Mouse (Mus musculus) kidney, adult 2 months (tissue): ENCODE data around the gene Foxr1. TPM values are rescaled to one million over a fixed set of nuclear protein-coding genes. Genes with fewer than 3 reads are reported as not detected.
A peak's percentile ranks its signal among the peaks of the same experiment; 100 is the strongest.
"Not testable (repeated sequence)": the region's sequence is repeated elsewhere in the genome, so short reads cannot be mapped to it uniquely, and the experiment has no call there.

ENCODE experiments used
- DNase-seq: peaks from one replicate; pipeline ENCODE4 v3.0.0; 2021
- H3K27ac ChIP-seq: fragments of 200-500 bp; 2 replicates; pipeline ENCODE4 v1.5.1; 2012; ENCODE audit warnings: low read depth, low read length, control low read depth, inconsistent platforms; ENCODE audit not compliant: insufficient read depth
- H3K27me3 ChIP-seq: fragments of 200-500 bp; replicated peaks from 2 replicates; pipeline ENCODE4 v1.6.1; 2012; ENCODE audit warnings: mild to moderate bottlenecking, moderate library complexity, low read length, inconsistent platforms; ENCODE audit not compliant: control insufficient read depth, insufficient read depth
- H3K36me3 ChIP-seq: fragments of 200-500 bp; 2 replicates; pipeline ENCODE4 v1.6.1; 2012; ENCODE audit warnings: mild to moderate bottlenecking, moderate library complexity, low read length, inconsistent platforms; ENCODE audit not compliant: control insufficient read depth, insufficient read depth
- H3K4me1 ChIP-seq: fragments of 200-500 bp; 2 replicates; pipeline ENCODE4 v1.6.1; 2011; ENCODE audit warnings: low read length; ENCODE audit not compliant: control insufficient read depth, insufficient read depth
- H3K4me3 ChIP-seq: fragments of 200-500 bp; 2 replicates; pipeline ENCODE4 v1.5.1; 2011; ENCODE audit warnings: mild to moderate bottlenecking, low read depth, low read length, control low read depth; ENCODE audit not compliant: insufficient read depth
- CTCF ChIP-seq: fragments of 200-500 bp; conservative IDR thresholded peaks from 2 replicates; pipeline ENCODE4 v1.5.1; 2011; ENCODE audit warnings: low read depth, mild to moderate bottlenecking, control low read depth, low read length, moderate library complexity, mixed read lengths; ENCODE audit not compliant: insufficient read depth, insufficient read length
- POLR2A ChIP-seq: fragments of 200-500 bp; IDR thresholded peaks from one replicate; pipeline ENCODE4 v1.6.1; 2011; ENCODE audit warnings: low read depth, low read length, control low read depth
- WGBS: fragments of 180-500 bp; shearing (Covaris S2); methylation state at CpG from one replicate; pipeline ENCODE4 v1.1.7; 2018; 5-methylcytosine and 5-hydroxymethylcytosine counted together
- polyA plus RNA-seq: library from polyadenylated mRNA; depleted of rRNA; stranded (reverse); fragments of >200 nt; gene quantifications from 2 replicates; pipeline ENCODE4 v1.2.3, GENCODE M21; 2012

The Foxr1 gene
- polyA plus RNA-seq, 1 experiment = not detected

DNA sequence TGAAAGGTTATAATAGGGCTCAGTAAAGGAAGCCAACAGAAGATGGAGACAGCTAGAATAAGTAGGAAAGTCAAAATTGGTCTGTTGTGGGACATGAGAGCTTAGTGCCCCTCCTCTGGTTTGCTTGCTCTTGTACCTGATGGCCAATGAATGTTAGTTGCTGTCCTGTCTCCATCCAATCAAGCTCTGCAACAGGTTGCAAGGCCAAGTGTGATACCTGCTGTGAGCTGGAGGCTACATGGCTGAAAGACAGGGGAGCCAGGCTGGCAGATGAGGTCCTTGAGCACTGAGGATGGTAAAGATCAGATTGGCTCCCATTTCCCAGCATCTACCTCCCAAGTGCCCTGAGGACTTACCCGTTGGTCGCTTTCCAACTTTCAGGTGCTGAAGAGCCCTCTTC, 28.2 kb downstream of the Foxr1 start:
- peaks cover 1% of the 10 kb centered on the region for H3K36me3 ChIP-seq
- H3K4me1 ChIP-seq = peaks cover 8% of the 10 kb centered on the region; the same call in 1 of the 2 replicates
- H3K27me3 ChIP-seq = no peaks in the 10 kb centered on the region
- 74% methylated on average over 2 of the region's 2 CpGs for WGBS
- no peak for DNase-seq
- no peak for TF ChIP-seq POLR2A
- no peak for TF ChIP-seq CTCF
- no peak overlapping the region for H3K4me3 ChIP-seq
- no peak overlapping the region for H3K27ac ChIP-seq

DNA sequence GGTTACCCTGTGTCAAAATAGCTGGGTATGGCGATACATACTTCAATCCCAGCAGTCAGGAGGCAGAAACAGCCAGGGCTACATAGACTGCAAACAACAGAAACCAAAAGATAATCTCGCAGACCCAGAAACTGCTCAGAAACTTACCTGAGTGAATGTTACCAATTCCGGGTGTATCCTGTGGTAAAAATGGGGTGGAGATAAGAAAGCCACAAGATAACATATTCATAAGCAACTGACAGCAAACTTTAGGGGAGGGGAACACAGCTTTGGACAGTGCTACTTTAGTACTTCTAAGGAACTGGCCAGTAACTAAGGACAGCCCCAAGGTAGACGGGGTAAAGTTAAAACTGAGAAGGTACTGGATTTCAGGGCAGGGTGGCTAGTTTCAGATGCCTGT, 28.6 kb downstream of the Foxr1 start:
- WGBS = 83% methylated on average over 4 of the region's 4 CpGs
- Histone ChIP-seq H3K4me1 (peaks cover 8% of the 10 kb centered on the region; the same call in 1 of the 2 replicates), H3K36me3 (peaks cover 1% of the 10 kb centered on the region), H3K27me3 (no peaks in the 10 kb centered on the region), H3K4me3 (no peak overlapping the region), H3K27ac (no peak overlapping the region)
- TF ChIP-seq POLR2A (no peak), CTCF (no peak)
- DNase-seq = no peak

DNA sequence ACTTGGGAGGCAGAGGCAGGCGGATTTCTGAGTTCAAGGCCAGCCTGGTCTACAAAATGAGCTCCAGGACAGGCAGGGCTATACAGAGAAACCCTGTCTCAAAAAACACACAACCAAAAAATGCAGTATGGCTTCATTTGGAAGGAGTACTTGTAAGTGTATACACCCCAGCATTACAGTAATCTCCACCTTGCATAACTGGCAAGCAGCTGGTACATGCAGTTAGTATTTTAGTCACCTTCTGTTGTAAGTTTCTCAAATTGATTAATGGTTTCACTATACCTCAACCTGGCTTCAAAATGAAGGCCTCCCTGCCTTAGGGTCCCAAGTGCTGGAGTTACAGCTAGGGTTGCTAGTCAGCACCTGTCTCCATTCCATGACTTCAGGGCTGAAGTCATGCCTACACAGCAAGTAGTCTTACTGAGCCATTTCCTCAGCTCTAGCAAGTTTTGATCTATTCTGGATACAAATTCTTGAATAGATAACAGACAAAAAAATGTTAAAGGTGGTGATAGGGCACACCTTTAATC, 29.3 kb downstream of the Foxr1 start:
- 90% methylated on average over 1 of the region's 1 CpGs for WGBS
- Histone ChIP-seq H3K27me3 (no peaks in the 10 kb centered on the region), H3K36me3 (peaks cover 1% of the 10 kb centered on the region), H3K4me3 (no peak overlapping the region), H3K27ac (no peak overlapping the region), H3K4me1 (peaks cover 4% of the 10 kb centered on the region; the same call in 1 of the 2 replicates)
- no peak for DNase-seq
- TF ChIP-seq POLR2A (no peak), CTCF (no peak)

DNA sequence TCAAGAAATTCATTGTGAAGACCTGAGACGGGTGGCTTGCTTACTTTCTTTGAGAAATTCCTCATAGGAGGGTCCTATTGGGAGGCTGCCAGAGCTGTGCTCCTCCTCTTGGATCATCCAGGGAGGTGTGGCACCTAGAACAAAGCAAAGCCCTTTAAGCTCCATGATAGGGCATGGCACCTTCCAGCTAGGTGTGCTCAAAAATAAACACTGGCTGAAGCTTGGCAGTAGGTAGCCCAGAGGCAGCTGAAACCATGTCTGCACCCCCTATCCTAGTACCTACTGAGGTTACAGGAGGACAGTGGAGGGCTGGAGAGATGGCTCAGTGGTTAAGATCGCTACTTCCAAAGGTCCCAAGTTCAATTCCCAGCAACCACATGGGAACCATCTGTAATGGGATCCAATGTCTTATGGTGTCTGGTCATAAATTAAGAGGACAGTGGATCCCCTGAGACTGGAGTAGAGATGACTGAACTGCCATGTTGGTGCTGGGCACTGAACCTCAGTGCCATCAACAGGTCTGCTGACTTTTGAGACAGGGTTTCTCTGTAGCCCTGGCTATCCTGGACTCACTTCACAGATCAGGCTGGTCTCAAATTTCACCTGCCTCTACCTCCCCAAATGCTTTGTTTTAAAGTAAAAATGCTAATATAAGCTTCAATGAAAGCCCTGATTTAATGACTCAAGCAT, 30.1 kb downstream of the Foxr1 start:
- Histone ChIP-seq H3K4me3 (no peak overlapping the region), H3K36me3 (peaks cover 1% of the 10 kb centered on the region), H3K4me1 (peaks cover 4% of the 10 kb centered on the region; the same call in 1 of the 2 replicates), H3K27ac (no peak overlapping the region), H3K27me3 (no peaks in the 10 kb centered on the region)
- 74% methylated on average over 2 of the region's 2 CpGs for WGBS
- TF ChIP-seq POLR2A = no peak
- no peak for TF ChIP-seq CTCF
- no peak for DNase-seq

DNA sequence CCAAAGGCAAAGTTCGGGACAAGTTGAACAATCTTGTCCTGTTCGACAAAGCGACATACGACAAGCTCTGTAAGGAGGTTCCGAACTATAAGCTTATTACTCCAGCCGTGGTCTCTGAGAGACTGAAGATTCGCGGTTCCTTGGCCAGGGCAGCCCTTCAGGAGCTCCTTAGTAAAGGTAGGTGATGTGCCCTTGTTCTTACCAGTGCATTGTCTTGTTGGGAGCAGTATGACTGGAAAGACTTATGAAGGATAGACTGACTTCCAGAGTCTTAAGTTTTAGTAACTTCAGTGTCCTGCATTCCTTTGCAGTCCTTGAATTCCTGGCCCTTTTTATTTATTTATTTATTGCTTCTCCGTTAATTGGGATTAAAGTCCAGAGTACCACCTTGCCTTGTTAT, 32.2 kb downstream of the Foxr1 start:
- DNase-seq, H3K4me3 ChIP-seq, H3K4me1 ChIP-seq, H3K27me3 ChIP-seq, H3K27ac ChIP-seq, H3K36me3 ChIP-seq: not testable (repeated sequence)
- 58% methylated on average over 9 of the region's 9 CpGs for WGBS

DNA sequence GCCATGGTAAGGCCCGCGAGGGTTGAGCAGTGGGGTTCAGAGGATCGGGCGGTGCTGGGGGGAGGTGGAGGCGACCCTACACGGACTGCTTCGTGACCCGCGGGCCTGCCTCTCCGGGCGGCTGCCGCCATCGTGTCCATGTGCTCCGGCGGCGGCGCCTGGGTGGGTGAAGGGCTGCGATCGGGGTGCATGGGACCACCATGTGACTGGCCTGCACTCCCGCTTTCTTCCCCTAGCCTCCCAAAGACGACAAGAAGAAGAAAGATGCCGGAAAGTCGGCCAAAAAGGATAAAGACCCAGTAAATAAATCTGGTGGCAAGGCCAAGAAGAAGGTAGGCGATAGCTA, 33.2 kb downstream of the Foxr1 start:
- peak overlapping the region; percentile 63 for H3K4me3 ChIP-seq
- H3K4me1 ChIP-seq = peaks cover 4% of the 10 kb centered on the region; the same call in 1 of the 2 replicates
- no peak for TF ChIP-seq CTCF
- no peak for TF ChIP-seq POLR2A
- H3K36me3 ChIP-seq = peaks cover 1% of the 10 kb centered on the region
- no peaks in the 10 kb centered on the region for H3K27me3 ChIP-seq
- WGBS = under 1% methylated on average over 24 of the region's 24 CpGs
- peak overlapping the region; percentile 7; the same call in 1 of the 2 replicates for H3K27ac ChIP-seq
- DNase-seq = no peak

DNA sequence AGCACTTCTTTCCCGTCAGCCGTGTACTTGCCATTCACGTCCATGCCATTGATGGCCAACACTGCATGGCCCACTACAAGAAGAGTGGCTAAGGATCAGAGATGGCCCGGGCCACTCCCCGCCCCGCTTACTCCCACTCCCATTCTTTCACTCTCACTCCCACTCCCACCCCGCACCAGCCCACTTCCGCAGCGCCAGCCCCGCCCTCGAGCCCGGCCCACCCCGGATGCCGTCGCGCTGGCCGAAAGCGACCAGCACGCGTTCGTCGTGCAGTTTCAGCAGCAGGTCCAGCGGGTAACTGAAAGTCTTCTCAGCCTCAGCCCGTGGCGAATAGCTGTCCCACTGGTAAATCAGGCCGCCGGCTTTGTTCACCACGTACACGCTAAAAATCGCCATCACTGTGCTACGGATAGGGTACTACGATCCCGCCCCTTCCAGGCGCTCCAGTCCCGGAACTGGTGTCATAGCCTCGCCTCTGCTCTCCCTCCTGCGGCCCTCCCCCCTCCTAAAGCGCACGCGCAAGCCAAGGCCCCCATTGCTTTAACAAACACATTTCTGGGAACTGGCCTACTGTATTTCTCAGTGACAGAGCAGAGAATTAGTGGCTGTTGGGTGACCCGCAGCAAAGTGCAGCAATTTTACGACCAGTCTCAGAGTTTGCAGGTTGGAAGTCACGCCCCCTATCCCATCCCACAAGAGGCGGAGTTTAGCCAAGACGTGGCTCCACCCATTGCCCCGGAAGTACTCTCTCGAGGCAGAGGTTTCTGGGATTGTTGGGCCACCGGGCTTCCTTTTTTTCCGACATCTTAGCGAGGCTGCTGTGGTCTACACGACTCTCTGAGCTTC, 33.8 kb downstream of the Foxr1 start, which contains the start of the genes Rps25 and Trappc4:
Gene Rps25, plus strand, starts transcription at position 234 of the 846 bp plus-strand sequence.
Gene Trappc4, minus strand, starts transcription at position 695 of the 846 bp plus-strand sequence.
- H3K27ac ChIP-seq = peak within 1 kb of the TSS; percentile 94
- peak within 1 kb of the TSS; percentile 63 for H3K4me3 ChIP-seq
- peak; percentile 96 for DNase-seq
- no peaks in the 10 kb centered on the region for H3K27me3 ChIP-seq
- TF ChIP-seq POLR2A = peak; percentile 54
- no peak for TF ChIP-seq CTCF
- under 1% methylated on average over 51 of the region's 51 CpGs for WGBS
- H3K4me1 ChIP-seq = peaks cover 4% of the 10 kb centered on the region; the same call in 1 of the 2 replicates
- H3K36me3 ChIP-seq = peaks cover 1% of the 10 kb centered on the region
